Mouse (Mus musculus): ENCODE measurements around the gene Odf4. TPM values are rescaled to one million over a fixed set of nuclear protein-coding genes. Genes with fewer than 3 reads are reported as not detected.
"Not testable (repeated sequence)": the region's sequence is repeated elsewhere in the genome, so short reads cannot be mapped to it uniquely, and the experiment has no call there.

Odf4 gene
- polyA plus RNA-seq, 1 experiment from 2014 or later: not detected

GRCm38 (mm10) chr11:68946806-68947440 lies 20.0 kb upstream of the Odf4 start:
- no peak for ATAC-seq (replicated peaks; ENCODE audit: insufficient number of reproducible peaks, insufficient read depth, low FRiP score, low read depth)
- H3K9ac ChIP-seq: 0 out of 2 replicates have a peak overlapping the region, but pooled peaks have one; percentile 12
- WGBS: 21% methylated on average over 14 of the region's 16 CpGs

GRCm38 (mm10) chr11:68946001-68946400 lies 19.1 kb upstream of the Odf4 start:
- H3K27ac ChIP-seq: no peak overlapping the region
- 0 out of 2 replicates have a peak, but pooled peaks cover 3% of the 10 kb centered on the region for H3K27me3 ChIP-seq
- ATAC-seq (replicated peaks; ENCODE audit: insufficient number of reproducible peaks, insufficient read depth, low FRiP score, low read depth): no peak
- no peaks in the 10 kb centered on the region for H3K36me3 ChIP-seq
- H3K9me3 ChIP-seq (replicated peaks): no peaks in the 10 kb centered on the region
- no peak overlapping the region for H3K9ac ChIP-seq
- WGBS: 79% methylated on average over 4 of the region's 4 CpGs
- H3K4me3 ChIP-seq: no peak overlapping the region
- peaks cover 7% of the 10 kb centered on the region for H3K4me1 ChIP-seq (replicated peaks)
- no peak overlapping the region for H3K4me2 ChIP-seq

More at GRCm38 (mm10) chr11:68946806-68947440, 20.0 kb upstream of the Odf4 start:
- H3K27ac ChIP-seq: no peak overlapping the region
- peak overlapping the region; percentile 51 for H3K4me2 ChIP-seq
- H3K36me3 ChIP-seq: no peaks in the 10 kb centered on the region
- H3K4me1 ChIP-seq (replicated peaks): peaks cover 7% of the 10 kb centered on the region
- H3K4me3 ChIP-seq: peak overlapping the region; percentile 20; the same call in 1 of the 2 replicates
- H3K27me3 ChIP-seq: peaks cover 6% of the 10 kb centered on the region; the same call in 1 of the 2 replicates
- H3K9me3 ChIP-seq (replicated peaks): no peaks in the 10 kb centered on the region

- Histone ChIP-seq H3K27me3 (0 out of 2 replicates have a peak, but pooled peaks cover 3% of the 10 kb centered on the region), H3K4me2 (no peak overlapping the region), H3K36me3 (no peaks in the 10 kb centered on the region), H3K27ac (no peak overlapping the region), H3K4me1 (replicated peaks) (peaks cover 11% of the 10 kb centered on the region), H3K9ac (no peak overlapping the region), H3K4me3 (no peak overlapping the region), H3K9me3 (replicated peaks) (no peaks in the 10 kb centered on the region)
- WGBS: 80% methylated on average over 2 of the region's 2 CpGs
- ATAC-seq (replicated peaks; ENCODE audit: insufficient number of reproducible peaks, insufficient read depth, low FRiP score, low read depth): no peak
These were observed 18.4 kb upstream of the Odf4 start for GRCm38 (mm10) chr11:68945245-68945644.

- H3K27me3 ChIP-seq: 0 out of 2 replicates have a peak, but pooled peaks cover 3% of the 10 kb centered on the region
- no peak for ATAC-seq (replicated peaks; ENCODE audit: insufficient number of reproducible peaks, insufficient read depth, low FRiP score, low read depth)
- no peak overlapping the region for H3K27ac ChIP-seq
- 70% methylated on average over 8 of the region's 8 CpGs for WGBS
- no peak overlapping the region for H3K4me2 ChIP-seq
- H3K4me1 ChIP-seq (replicated peaks): peaks cover 15% of the 10 kb centered on the region
- no peaks in the 10 kb centered on the region for H3K36me3 ChIP-seq
- H3K9ac ChIP-seq: no peak overlapping the region
- H3K9me3 ChIP-seq (replicated peaks): no peaks in the 10 kb centered on the region
- H3K4me3 ChIP-seq: no peak overlapping the region
These were observed 15.8 kb upstream of the Odf4 start for GRCm38 (mm10) chr11:68942731-68943130.

GRCm38 (mm10) chr11:68940516-68940915 lies 13.6 kb upstream of the Odf4 start:
- Histone ChIP-seq H3K4me3 (peak overlapping the region; percentile 53), H3K27ac (no peak overlapping the region), H3K4me2 (peak overlapping the region; percentile 65), H3K9me3 (replicated peaks) (no peaks in the 10 kb centered on the region), H3K36me3 (no peaks in the 10 kb centered on the region), H3K27me3 (no peaks in the 10 kb centered on the region), H3K9ac (0 out of 2 replicates have a peak overlapping the region, but pooled peaks have one; percentile 59), H3K4me1 (replicated peaks) (peaks cover 8% of the 10 kb centered on the region)
- WGBS: 49% methylated on average over 4 of the region's 4 CpGs
- no peak for ATAC-seq (replicated peaks; ENCODE audit: insufficient number of reproducible peaks, insufficient read depth, low FRiP score, low read depth)

- Histone ChIP-seq H3K36me3 (no peaks in the 10 kb centered on the region), H3K9ac (peak overlapping the region; percentile 59), H3K27me3 (no peaks in the 10 kb centered on the region), H3K4me1 (replicated peaks) (peaks cover 8% of the 10 kb centered on the region), H3K27ac (peak overlapping the region; percentile 58), H3K9me3 (replicated peaks) (no peaks in the 10 kb centered on the region), H3K4me3 (peak overlapping the region; percentile 53), H3K4me2 (peak overlapping the region; percentile 65)
- 2% methylated on average over 16 of the region's 16 CpGs for WGBS
- peak; percentile 97 for ATAC-seq (replicated peaks; ENCODE audit: insufficient number of reproducible peaks, insufficient read depth, low FRiP score, low read depth)
These were observed 12.8 kb upstream of the Odf4 start for GRCm38 (mm10) chr11:68939451-68940304.

- H3K4me2 ChIP-seq; H3K36me3 ChIP-seq; ATAC-seq (replicated peaks; ENCODE audit: insufficient number of reproducible peaks, insufficient read depth, low FRiP score, low read depth); H3K4me1 ChIP-seq (replicated peaks); H3K27me3 ChIP-seq; H3K27ac ChIP-seq; H3K4me3 ChIP-seq; H3K9me3 ChIP-seq (replicated peaks); H3K9ac ChIP-seq: not testable (repeated sequence)
- WGBS: 82% methylated on average over 4 of the region's 4 CpGs
These were observed 10.1 kb upstream of the Odf4 start for GRCm38 (mm10) chr11:68936951-68937350.

- Histone ChIP-seq H3K27me3 (no peaks in the 10 kb centered on the region), H3K4me3 (no peak overlapping the region), H3K4me2 (no peak overlapping the region), H3K9ac (no peak overlapping the region), H3K9me3 (replicated peaks) (no peaks in the 10 kb centered on the region), H3K36me3 (no peaks in the 10 kb centered on the region), H3K27ac (no peak overlapping the region), H3K4me1 (replicated peaks) (no peaks in the 10 kb centered on the region)
- no peak for ATAC-seq (replicated peaks; ENCODE audit: insufficient number of reproducible peaks, insufficient read depth, low FRiP score, low read depth)
- WGBS: 65% methylated on average over 5 of the region's 5 CpGs
These were observed 7.1 kb upstream of the Odf4 start for GRCm38 (mm10) chr11:68933885-68934507.

GRCm38 (mm10) chr11:68929947-68930346 lies 3.1 kb upstream of the Odf4 start:
- Histone ChIP-seq H3K4me1 (replicated peaks) (no peaks in the 10 kb centered on the region), H3K9ac (no peak overlapping the region), H3K36me3 (no peaks in the 10 kb centered on the region), H3K9me3 (replicated peaks) (no peaks in the 10 kb centered on the region), H3K27ac (no peak overlapping the region), H3K4me3 (no peak overlapping the region), H3K4me2 (no peak overlapping the region), H3K27me3 (no peaks in the 10 kb centered on the region)
- ATAC-seq (replicated peaks; ENCODE audit: insufficient number of reproducible peaks, insufficient read depth, low FRiP score, low read depth): no peak
- 67% methylated on average over 6 of the region's 6 CpGs for WGBS

- no peak for ATAC-seq (replicated peaks; ENCODE audit: insufficient number of reproducible peaks, insufficient read depth, low FRiP score, low read depth)
- Histone ChIP-seq H3K27ac (no peak overlapping the region), H3K4me3 (no peak overlapping the region), H3K27me3 (no peaks in the 10 kb centered on the region), H3K36me3 (no peaks in the 10 kb centered on the region), H3K9ac (no peak overlapping the region), H3K9me3 (replicated peaks) (no peaks in the 10 kb centered on the region), H3K4me1 (replicated peaks) (no peaks in the 10 kb centered on the region), H3K4me2 (no peak overlapping the region)
- 81% methylated on average over 2 of the region's 2 CpGs for WGBS
These were observed 2.1 kb downstream of the Odf4 start for GRCm38 (mm10) chr11:68924749-68925148.

- H3K4me2 ChIP-seq: no peak overlapping the region
- no peaks in the 10 kb centered on the region for H3K27me3 ChIP-seq
- ATAC-seq (replicated peaks; ENCODE audit: insufficient number of reproducible peaks, insufficient read depth, low FRiP score, low read depth): no peak
- no peak overlapping the region for H3K4me3 ChIP-seq
- no peaks in the 10 kb centered on the region for H3K4me1 ChIP-seq (replicated peaks)
- no peak overlapping the region for H3K9ac ChIP-seq
- WGBS: 66% methylated on average over 3 of the region's 3 CpGs
- no peak overlapping the region for H3K27ac ChIP-seq
- H3K9me3 ChIP-seq (replicated peaks): no peaks in the 10 kb centered on the region
- H3K36me3 ChIP-seq: no peaks in the 10 kb centered on the region
These were observed 3.7 kb downstream of the Odf4 start for GRCm38 (mm10) chr11:68923191-68923590.

Measured in heart, embryonic 15.5 days (tissue).